Mouse (Mus musculus) embryonic fibroblast, embryonic 13.5 days (primary cell): ENCODE measurements around the gene Ceacam16.

Source experiments
- CTCF ChIP-seq: IDR thresholded peaks from 2 replicates; pipeline ENCODE4 v1.5.1; 2011; ENCODE audit warnings: mild to moderate bottlenecking, control low read depth, low read length, moderate library complexity, borderline replicate concordance; ENCODE audit not compliant: insufficient read depth
- POLR2A ChIP-seq: IDR thresholded peaks from 2 replicates; pipeline ENCODE4 v1.6.1; 2011; ENCODE audit warnings: low read depth, mild to moderate bottlenecking, control low read depth, low read length, moderate library complexity

GRCm38 (mm10) chr7:19821633-19822032, 39.5 kb downstream of the Ceacam16 start:
- TF ChIP-seq POLR2A (no peak), CTCF (no peak)
